ENCODE assay signal across 9 mouse cellular contexts in genomic region chr16:85807072-85807471, GRCm38 (mm10). TPM values are rescaled to one million over a fixed set of nuclear protein-coding genes. Genes with fewer than 3 reads are reported as not detected.
DNase-seq lines count a peak whose midpoint lies in the region; ATAC-seq and TF ChIP-seq lines count a peak whose summit lies in the region.
"Had no signal": no experiment of that assay in that cellular context is flagged by ENCODE, and none has a peak within 500 bp of the region (broad histone marks: within the 10 kb centered on the region; RNA-seq: fewer than 3 reads in every experiment).

No protein-coding gene starts in this region.

- in situ Hi-C loops in ES-E14 (cut with MboI; ENCODE audit: low sequenced_read_pairs in 2 of 2, unreplicated experiment in 2 of 2) = loop anchor here (5.0 to 25.0 kb wide), 5 partner anchors 608 to 1440 kb away; no protein-coding TSS in a partner anchor

- H3K9me3 ChIP-seq in ES-E14 (ENCODE audit: control insufficient read depth, insufficient read depth, low read depth, low read length) = no peaks in the 10 kb centered on the region
- H3K9me3 ChIP-seq in lung, embryonic 15.5 days = no peaks in the 10 kb centered on the region
- H3K9me3 ChIP-seq: limb, embryonic 15.5 days had no signal

- no peak overlapping the region for H3K4me3 ChIP-seq in ES-E14 (ENCODE audit: insufficient read depth in 1 of 2, low read depth in 1 of 2, low read length in 2 of 2, poor library complexity in 1 of 2, severe bottlenecking in 1 of 2)
- no peak overlapping the region for H3K4me3 ChIP-seq in lung, embryonic 15.5 days
- H3K4me3 ChIP-seq: limb, embryonic 15.5 days had no signal

- DNase-seq in kidney, adult 18-20 months = peak; percentile 39
- no peak for DNase-seq in kidney, adult 11 months
- peak; percentile 37 for DNase-seq in ES-E14 (ENCODE audit: low read depth, low spot score)
- peak; percentile 87 for DNase-seq in brain, embryonic 14.5 days (ENCODE audit: low read depth)
- peak; percentile 72 to 86 for DNase-seq in heart, postnatal 10 days
- no peak for DNase-seq in thymus, adult 18-20 months
- DNase-seq in ovary, postnatal 10 days (ENCODE audit: low spot score) = no peak

- intact Hi-C loops in heart, postnatal 10 days (cut with DNase I) = loop anchor here (1.0 to 10.0 kb wide), 10 partner anchors 496 to 1585 kb away; partner anchors contain the start of gene N6amt1

- no peaks in the 10 kb centered on the region for H3K36me3 ChIP-seq in ES-E14 (ENCODE audit: control insufficient read depth, insufficient read depth, low read length, poor library complexity, severe bottlenecking)
- H3K36me3 ChIP-seq in lung, embryonic 15.5 days = no peaks in the 10 kb centered on the region
- H3K36me3 ChIP-seq: limb, embryonic 15.5 days had no signal

- no peak overlapping the region for H3K27ac ChIP-seq in ES-E14 (ENCODE audit: insufficient read depth, low read depth, low read length, poor library complexity, severe bottlenecking)
- H3K27ac ChIP-seq in lung, embryonic 15.5 days = 0 out of 2 replicates have a peak overlapping the region, but pooled peaks have one; percentile 41

- TF ChIP-seq CTCF in brain, embryonic 14.5 days (IDR thresholded peaks at IDR 0.05; ENCODE audit: borderline replicate concordance, extremely low read depth, insufficient read depth, insufficient read length) = no peak

- peaks cover 0 to 1% of the 10 kb centered on the region in 2 experiments; a peak in 1 of 4 replicates for H3K4me1 ChIP-seq in ES-E14 (ENCODE audit: control insufficient read depth in 2 of 2, insufficient read depth in 2 of 2, low read length in 2 of 2, poor library complexity in 1 of 2)
- peaks cover 9% of the 10 kb centered on the region for H3K4me1 ChIP-seq in lung, embryonic 15.5 days

- 13% methylated on average over 3 of the region's 3 CpGs for WGBS in lung, embryonic 15.5 days

- no peak for ATAC-seq in lung, embryonic 15.5 days (ENCODE audit: borderline replicate concordance, extremely low read depth, low FRiP score, low TSS enrichment)

- TF ChIP-seq POLR2A in brain, embryonic 14.5 days (IDR thresholded peaks at IDR 0.05; ENCODE audit: borderline replicate concordance, extremely low read depth, insufficient read depth, insufficient read length, poor library complexity, severe bottlenecking) = no peak

- H3K4me2 ChIP-seq in lung, embryonic 15.5 days = peak overlapping the region; percentile 19; the same call in 1 of the 2 replicates
- H3K4me2 ChIP-seq: limb, embryonic 15.5 days had no signal

- H3K27me3 ChIP-seq in lung, embryonic 15.5 days = no peaks in the 10 kb centered on the region
- H3K27me3 ChIP-seq: limb, embryonic 15.5 days had no signal

- no peak overlapping the region for H3K9ac ChIP-seq in ES-E14 (ENCODE audit: insufficient read depth, low read depth, low read length, poor library complexity, severe bottlenecking)
- H3K9ac ChIP-seq in lung, embryonic 15.5 days = no peak overlapping the region
- H3K9ac ChIP-seq: limb, embryonic 15.5 days had no signal

TF ChIP-seq in ES-E14, 5 proteins besides CTCF, POLR2A, EP300 and RAD21:
- TF ChIP-seq HCFC1 (IDR thresholded peaks at IDR 0.05; ENCODE audit: borderline replicate concordance, insufficient read depth, low read length) (no peak), CHD2 (IDR thresholded peaks at IDR 0.05; ENCODE audit: low read depth, low read length) (no peak), ZC3H11A (IDR thresholded peaks at IDR 0.05; ENCODE audit: borderline replicate concordance, low read depth, low read length) (peak; percentile 79), ZNF384 (IDR thresholded peaks at IDR 0.05; ENCODE audit: low read depth, low read length) (0 out of 2 replicates have a peak, but pooled peaks have one; percentile 58), MAFK (IDR thresholded peaks at IDR 0.05; ENCODE audit: insufficient read depth, low read depth, low read length) (no peak)
TF ChIP-seq in ES-E14: peak in this region for 2.

RNA-seq across cellular contexts. Expression of gene Adamts1, which starts 4.2 kb away (rescaled TPM):
- 7.6 and 8.3 TPM in 2 replicates for total RNA-seq in ES-E14 (2012; rRNA removed)
- 7.8 and 9.7 TPM in 2 replicates for polyA plus RNA-seq in brain, embryonic 14.5 days (2012; rRNA removed)
- total RNA-seq in heart, postnatal 10 days (2021) = 10 to 100 TPM; 41.6 to 60.8 TPM
- polyA plus RNA-seq in lung, embryonic 15.5 days (2015; fragmentation: Nextera tagmentation; extraction: Ambion mirVana) = 55.5 and 59.7 TPM in 2 replicates

Comparison
In these comparisons a context has a peak if more than half of its experiments do, and no peak if none do; other contexts are left out.
1. DNase-seq: peak in kidney, adult 18-20 months (single experiment), ES-E14 (single experiment), brain, embryonic 14.5 days (single experiment) and heart, postnatal 10 days (2 of 2); none in kidney, adult 11 months (single experiment), thymus, adult 18-20 months (0 of 2) and ovary, postnatal 10 days (single experiment).